Mouse (Mus musculus): ENCODE data around the gene Cep41.

Cep41 gene

GRCm38 (mm10) chr6:30673764-30674561 lies 19.6 kb downstream of the Cep41 start:
- no peak for DNase-seq (ENCODE audit: low spot score)

- no peak for DNase-seq (ENCODE audit: low spot score)
Measured at GRCm38 (mm10) chr6:30671696-30672095, 21.9 kb downstream of the Cep41 start.

GRCm38 (mm10) chr6:30667585-30667984 lies 26.0 kb downstream of the Cep41 start:
- DNase-seq (ENCODE audit: low spot score) = no peak

GRCm38 (mm10) chr6:30666043-30666442 lies 27.5 kb downstream of the Cep41 start:
- no peak for DNase-seq (ENCODE audit: low spot score)

GRCm38 (mm10) chr6:30665296-30665695 lies 28.3 kb downstream of the Cep41 start:
- no peak for DNase-seq (ENCODE audit: low spot score)

- DNase-seq (ENCODE audit: low spot score) = no peak
Measured at GRCm38 (mm10) chr6:30664776-30665175, 28.8 kb downstream of the Cep41 start.

- no peak for DNase-seq (ENCODE audit: low spot score)
Measured at GRCm38 (mm10) chr6:30658619-30659018, 34.9 kb downstream of the Cep41 start.

- DNase-seq (ENCODE audit: low spot score) = no peak
Measured at GRCm38 (mm10) chr6:30657279-30657678, 36.3 kb downstream of the Cep41 start.

GRCm38 (mm10) chr6:30654932-30655331 lies 38.6 kb downstream of the Cep41 start:
- no peak for DNase-seq (ENCODE audit: low spot score)

GRCm38 (mm10) chr6:30654402-30654859 lies 39.1 kb downstream of the Cep41 start:
- no peak for DNase-seq (ENCODE audit: low spot score)

GRCm38 (mm10) chr6:30653518-30653917 lies 40.0 kb downstream of the Cep41 start:
- DNase-seq (ENCODE audit: low spot score) = no peak

GRCm38 (mm10) chr6:30652425-30653188 lies 40.9 kb downstream of the Cep41 start:
- DNase-seq (ENCODE audit: low spot score) = no peak

GRCm38 (mm10) chr6:30649651-30650296 lies 43.8 kb downstream of the Cep41 start:
- no peak for DNase-seq (ENCODE audit: low spot score)

- no peak for DNase-seq (ENCODE audit: low spot score)
Measured at GRCm38 (mm10) chr6:30645379-30645778, 48.2 kb downstream of the Cep41 start.

GRCm38 (mm10) chr6:30644462-30644861 lies 49.1 kb downstream of the Cep41 start:
- no peak for DNase-seq (ENCODE audit: low spot score)

- DNase-seq (ENCODE audit: low spot score) = no peak
Measured at GRCm38 (mm10) chr6:30643694-30644460, 49.7 kb downstream of the Cep41 start.

GRCm38 (mm10) chr6:30638674-30639268 lies 54.8 kb downstream of the Cep41 start, which contains the start of gene Cpa1:
Gene Cpa1, plus strand, starts transcription at chr6:30639218.
- DNase-seq (ENCODE audit: low spot score) = no peak

- DNase-seq (ENCODE audit: low spot score) = no peak
Measured at GRCm38 (mm10) chr6:30636186-30636842, 57.2 kb downstream of the Cep41 start.

GRCm38 (mm10) chr6:30635361-30635862 lies 58.1 kb downstream of the Cep41 start:
- no peak for DNase-seq (ENCODE audit: low spot score)

- no peak for DNase-seq (ENCODE audit: low spot score)
Measured at GRCm38 (mm10) chr6:30629989-30630388, 63.6 kb downstream of the Cep41 start.

GRCm38 (mm10) chr6:30628152-30628551 lies 65.4 kb downstream of the Cep41 start:
- no peak for DNase-seq (ENCODE audit: low spot score)
